Mouse (Mus musculus) liver, adult (tissue): ENCODE measurements around the gene Igsf11.

Experiments
- GATA4 ChIP-seq: IDR thresholded peaks from 2 replicates; pipeline ENCODE4 v1.6.1; 2014; ENCODE audit warnings: mild to moderate bottlenecking, low read length; ENCODE audit not compliant: insufficient replicate concordance

Gene Igsf11

GRCm38 (mm10) chr16:39006978-39007377 lies 114.5 kb downstream of the Igsf11 start:
- TF ChIP-seq GATA4 = no peak

- no peak for TF ChIP-seq GATA4
These were observed 127.0 kb downstream of the Igsf11 start for GRCm38 (mm10) chr16:39019449-39019848.

DNA sequence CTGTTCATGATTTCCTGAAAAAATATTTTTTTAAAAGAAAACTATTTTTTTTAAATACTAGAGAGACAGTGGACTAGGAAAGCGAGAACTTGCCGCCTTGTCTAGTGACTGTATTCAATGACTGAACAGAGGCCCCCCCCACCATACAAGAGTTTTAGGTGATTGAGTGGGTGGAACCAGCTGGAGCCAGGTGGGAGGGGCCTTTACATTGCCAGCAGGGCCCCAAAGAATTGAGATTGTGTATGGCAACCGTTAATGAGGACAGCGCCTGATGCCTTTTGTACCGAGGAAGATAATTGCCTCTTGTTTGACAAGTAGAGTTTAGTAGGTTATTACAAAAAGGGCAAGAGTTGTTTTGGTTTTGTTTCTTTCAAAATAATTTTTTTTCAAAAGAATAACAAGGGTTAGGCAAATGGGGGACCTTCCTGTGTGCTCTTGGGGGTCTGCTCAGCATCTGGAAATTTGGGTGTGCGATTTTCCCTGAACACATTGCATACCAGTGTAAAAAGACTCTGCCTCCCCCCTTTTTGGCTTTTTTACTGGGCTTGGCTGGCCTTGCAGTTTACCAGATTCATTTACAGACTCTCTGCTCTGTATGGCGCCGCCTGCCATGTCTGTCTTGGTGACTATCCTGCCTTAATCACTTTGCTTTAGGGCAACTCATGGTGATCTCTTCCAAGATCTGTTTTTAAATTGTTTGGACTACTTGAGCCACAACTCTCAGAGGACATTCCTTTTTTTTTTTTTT lies 133.7 kb downstream of the Igsf11 start:
- TF ChIP-seq GATA4 = no peak

- TF ChIP-seq GATA4 = no peak
These were observed 138.9 kb downstream of the Igsf11 start for GRCm38 (mm10) chr16:39031350-39031749.

DNA sequence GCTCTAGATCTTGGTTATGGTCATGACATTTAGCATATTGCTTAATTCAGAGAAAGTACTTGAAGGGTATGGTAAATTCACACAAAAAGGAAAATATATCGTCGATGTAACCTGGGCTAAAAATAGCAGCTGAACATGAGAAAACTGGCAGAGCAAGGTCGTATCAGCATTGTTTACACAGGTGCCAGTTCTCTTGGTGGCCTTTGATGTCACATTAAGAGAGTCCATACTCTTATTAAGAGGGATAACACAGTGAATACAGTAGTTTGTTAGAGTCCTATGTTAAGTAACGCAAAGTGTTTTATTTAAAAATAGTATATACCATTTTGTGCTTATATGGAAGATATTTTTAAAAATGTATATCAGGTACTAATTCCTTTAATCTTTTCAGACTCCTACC lies 144.8 kb downstream of the Igsf11 start:
- no peak for TF ChIP-seq GATA4

DNA sequence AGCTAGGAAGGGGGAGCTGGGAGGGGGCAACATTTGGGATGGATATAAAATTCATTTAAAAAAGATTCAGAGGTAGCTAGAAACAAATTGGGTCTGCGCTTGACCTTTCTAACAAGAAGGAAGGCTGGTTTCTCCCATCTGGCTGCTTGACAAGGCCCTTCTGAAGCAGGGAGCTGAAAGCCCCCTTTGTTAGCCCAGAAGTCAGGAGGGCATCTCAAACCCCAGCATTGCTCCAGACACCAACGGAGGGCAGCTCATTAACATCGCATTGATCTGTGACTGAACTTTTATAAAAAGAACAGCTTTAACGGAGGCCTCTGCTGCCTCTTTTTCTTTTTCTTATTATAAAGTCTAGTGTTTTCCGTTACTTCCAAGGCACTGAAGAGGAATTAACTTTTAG lies 151.9 kb downstream of the Igsf11 start:
- no peak for TF ChIP-seq GATA4

GRCm38 (mm10) chr16:39048889-39049288 lies 156.4 kb downstream of the Igsf11 start:
- TF ChIP-seq GATA4 = no peak

GRCm38 (mm10) chr16:39052971-39053370 lies 160.5 kb downstream of the Igsf11 start:
- no peak for TF ChIP-seq GATA4

GRCm38 (mm10) chr16:39053779-39054178 lies 161.3 kb downstream of the Igsf11 start:
- TF ChIP-seq GATA4 = no peak

DNA sequence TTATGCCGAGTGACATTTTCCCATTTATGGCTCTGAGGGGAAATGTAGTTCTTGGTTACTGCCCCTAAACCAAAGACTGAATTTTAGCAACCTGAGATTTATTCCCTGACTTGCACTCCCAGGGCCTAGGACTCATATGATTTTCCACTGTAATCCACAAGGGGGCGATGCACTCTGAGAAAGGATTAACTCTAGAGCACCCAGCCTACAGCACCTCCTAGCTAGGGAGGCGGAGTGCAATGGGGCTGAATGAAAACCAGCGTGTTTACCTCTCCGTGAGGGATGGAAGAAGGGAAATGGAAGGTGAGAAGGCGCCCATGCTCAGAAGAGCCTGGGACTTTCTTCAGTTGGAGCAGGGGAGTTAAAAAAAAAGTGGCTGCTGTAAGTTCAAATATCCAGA lies 163.6 kb downstream of the Igsf11 start:
- no peak for TF ChIP-seq GATA4

GRCm38 (mm10) chr16:39056961-39057360 lies 164.5 kb downstream of the Igsf11 start:
- TF ChIP-seq GATA4 = no peak

DNA sequence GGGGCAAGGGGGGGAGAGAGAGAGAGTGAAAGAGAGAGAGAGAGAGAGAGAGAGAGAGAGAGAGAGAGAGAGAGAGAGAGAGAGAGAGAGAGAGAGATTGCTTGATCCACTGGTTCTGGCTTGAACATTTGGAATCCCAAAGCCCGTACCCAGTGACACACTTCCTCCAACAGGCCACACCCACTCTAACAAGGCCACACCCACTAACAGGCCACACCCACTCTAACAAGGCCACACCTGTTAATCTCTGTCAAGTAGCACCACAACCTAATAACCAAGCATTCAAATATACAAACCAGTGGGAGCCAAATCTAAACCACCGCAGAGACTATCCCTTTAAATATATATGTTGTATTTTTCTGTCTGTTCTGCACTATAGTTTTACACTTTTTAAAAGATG lies 166.4 kb downstream of the Igsf11 start:
- no peak for TF ChIP-seq GATA4

DNA sequence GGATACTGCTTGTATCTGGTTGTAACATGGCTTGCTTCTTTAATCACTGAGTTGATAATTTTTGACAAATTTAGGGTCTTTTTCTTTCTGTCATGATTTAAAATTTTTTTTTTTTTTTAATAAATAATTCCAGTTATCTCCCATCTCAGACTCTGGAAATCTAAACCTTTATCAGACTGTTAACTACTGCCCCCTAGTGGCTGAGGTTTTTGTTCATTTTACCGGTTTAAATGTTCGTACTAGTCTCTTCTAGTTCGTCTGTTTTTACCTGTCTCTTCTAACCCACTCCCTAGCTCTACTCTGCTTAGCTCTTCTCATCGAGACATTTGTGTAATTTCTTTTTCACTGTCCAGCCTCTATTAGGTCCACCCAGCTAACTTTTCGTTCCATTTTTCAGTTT lies 170.1 kb downstream of the Igsf11 start:
- no peak for TF ChIP-seq GATA4

GRCm38 (mm10) chr16:39065576-39065975 lies 173.1 kb downstream of the Igsf11 start:
- no peak for TF ChIP-seq GATA4

DNA sequence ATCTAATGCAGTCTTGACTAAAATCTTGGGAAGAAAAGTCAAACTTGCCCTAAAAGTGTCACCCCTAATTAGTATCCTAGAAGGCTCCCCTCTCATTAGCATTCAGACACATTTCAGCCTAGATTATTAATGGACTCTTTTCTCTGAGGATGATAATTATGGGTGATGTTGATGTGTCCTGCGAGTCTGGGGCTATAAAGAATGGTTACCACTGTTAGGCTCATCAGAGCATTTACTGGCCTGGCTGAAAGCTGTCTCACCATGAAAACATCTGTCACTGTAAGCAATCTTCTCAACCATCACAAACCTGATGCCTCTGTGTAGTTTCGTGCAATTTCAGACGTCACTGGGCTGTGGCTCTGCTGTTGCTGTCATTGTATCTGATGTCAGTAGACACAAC lies 179.0 kb downstream of the Igsf11 start:
- no peak for TF ChIP-seq GATA4
